Mouse (Mus musculus) lung, postnatal 0 days (tissue): ENCODE results near the gene Cfap77.
"Not testable (repeated sequence)": the region's sequence is repeated elsewhere in the genome, so short reads cannot be mapped to it uniquely, and the experiment has no call there.

Experiments
- CTCF ChIP-seq: IDR thresholded peaks from 2 replicates; pipeline ENCODE4 v1.5.1; 2016; ENCODE audit warnings: antibody characterized with exemption, mild to moderate bottlenecking
- EP300 ChIP-seq: IDR thresholded peaks from 2 replicates; pipeline ENCODE4 v1.6.1; 2016; ENCODE audit warnings: antibody characterized with exemption, mild to moderate bottlenecking, control low read depth

DNA sequence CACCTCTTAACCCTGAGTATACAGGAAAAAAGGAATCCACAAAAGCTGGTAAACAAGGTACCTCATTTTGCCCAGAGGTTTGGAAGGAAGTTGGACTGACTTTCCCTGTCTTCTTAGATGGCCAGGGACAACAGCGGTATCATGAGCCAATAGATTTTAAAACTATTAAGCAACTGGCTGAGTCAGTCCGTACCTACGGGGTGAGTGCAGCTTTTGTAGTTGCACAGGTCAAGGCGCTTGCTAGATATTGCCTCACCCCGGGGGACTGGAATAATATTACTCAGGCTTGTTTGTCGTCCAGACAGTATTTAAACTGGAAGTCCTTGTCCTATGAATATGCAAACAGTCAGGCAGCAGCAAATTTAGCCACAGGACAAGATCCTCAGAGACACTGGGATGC lies 34.4 kb upstream of the Cfap77 start:
- not testable (repeated sequence) for TF ChIP-seq CTCF, EP300
